10 mouse cellular contexts compared by ENCODE assay signal in genomic region chr10:87927131-87927609, GRCm38 (mm10).
DNase-seq lines count a peak whose midpoint lies in the region; ATAC-seq and TF ChIP-seq lines count a peak whose summit lies in the region.
"Had no signal": no experiment of that assay in that cellular context is flagged by ENCODE, and none has a peak within 500 bp of the region (broad histone marks: within the 10 kb centered on the region; RNA-seq: fewer than 3 reads in every experiment).

No protein-coding gene starts in this region.

- no peaks in the 10 kb centered on the region for H3K9me3 ChIP-seq in intestine, embryonic 14.5 days (ENCODE audit: control insufficient read depth, low read length)
- no peaks in the 10 kb centered on the region for H3K9me3 ChIP-seq in intestine, postnatal 0 days (ENCODE audit: control insufficient read depth)
- H3K9me3 ChIP-seq in forebrain, embryonic 10.5 days: no peaks in the 10 kb centered on the region
- no peaks in the 10 kb centered on the region for H3K9me3 ChIP-seq in heart, embryonic 14.5 days (ENCODE audit: control insufficient read depth, low read length)
- H3K9me3 ChIP-seq: G1E; liver, embryonic 13.5 days had no signal

- no peak for ATAC-seq in intestine, embryonic 14.5 days (replicated peaks; ENCODE audit: low FRiP score, low TSS enrichment, low read depth)
- ATAC-seq in intestine, postnatal 0 days: no peak
- ATAC-seq in heart, embryonic 14.5 days (ENCODE audit: insufficient number of reproducible peaks, insufficient read depth, low FRiP score, low read depth): peak; percentile 88
- ATAC-seq in activated CD4-positive, CD25-positive, alpha-beta regulatory T cell, adult 4 months: no peak

- no peak overlapping the region for H3K9ac ChIP-seq in intestine, embryonic 14.5 days (ENCODE audit: low read length)
- no peak overlapping the region for H3K9ac ChIP-seq in intestine, postnatal 0 days (ENCODE audit: low read depth, low read length)
- H3K9ac ChIP-seq in heart, embryonic 14.5 days (ENCODE audit: low read length): no peak overlapping the region
- H3K9ac ChIP-seq: liver, embryonic 13.5 days had no signal

- H3K4me3 ChIP-seq in intestine, embryonic 14.5 days (ENCODE audit: low read depth, low read length): no peak overlapping the region
- no peak overlapping the region for H3K4me3 ChIP-seq in intestine, postnatal 0 days (ENCODE audit: low read depth, low read length)
- H3K4me3 ChIP-seq in forebrain, embryonic 10.5 days: no peak overlapping the region
- H3K4me3 ChIP-seq in heart, embryonic 14.5 days (ENCODE audit: control insufficient read depth in 1 of 2, insufficient read depth in 1 of 2, low read depth in 1 of 2, low read length in 2 of 2): no peak overlapping the region
- H3K4me3 ChIP-seq: liver, embryonic 13.5 days had no signal

- H3K27ac ChIP-seq in intestine, embryonic 14.5 days (ENCODE audit: low read depth): no peak overlapping the region; the same call in 1 of the 2 replicates
- H3K27ac ChIP-seq in intestine, postnatal 0 days (ENCODE audit: low read depth, low read length): no peak overlapping the region
- peak overlapping the region; percentile 51; the same call in 1 of the 2 replicates for H3K27ac ChIP-seq in forebrain, embryonic 10.5 days
- peak overlapping the region; percentile 68 to 85 for H3K27ac ChIP-seq in heart, embryonic 14.5 days (replicated peaks in 1 of 2; ENCODE audit: control insufficient read depth in 1 of 2, insufficient read depth in 1 of 2, low read depth in 2 of 2, low read length in 2 of 2)
- H3K27ac ChIP-seq: liver, embryonic 13.5 days had no signal

- DNase-seq in intestine, embryonic 14.5 days (ENCODE audit: low spot score): peak; percentile 50
- no peak for DNase-seq in forebrain, embryonic 10.5 days (ENCODE audit: extremely low spot score, low spot score)
- peak; percentile 82 for DNase-seq in kidney, postnatal 14 days
- peak; percentile 12 to 34 for DNase-seq in lung, adult 18-20 months
- DNase-seq in right cerebral cortex, adult 18-20 months: peak; percentile 60
- DNase-seq: liver, embryonic 13.5 days had no signal

- 60% methylated on average over 6 of the region's 6 CpGs for WGBS in intestine, embryonic 14.5 days
- 43% methylated on average over 6 of the region's 6 CpGs for WGBS in intestine, postnatal 0 days
- 33% methylated on average over 6 of the region's 6 CpGs for WGBS in forebrain, embryonic 10.5 days
- 10% methylated on average over 6 of the region's 6 CpGs for WGBS in heart, embryonic 14.5 days

- no peaks in the 10 kb centered on the region for H3K36me3 ChIP-seq in intestine, embryonic 14.5 days (ENCODE audit: control insufficient read depth, insufficient read depth, low read length)
- no peaks in the 10 kb centered on the region for H3K36me3 ChIP-seq in intestine, postnatal 0 days (ENCODE audit: control insufficient read depth, insufficient read depth)
- no peaks in the 10 kb centered on the region for H3K36me3 ChIP-seq in forebrain, embryonic 10.5 days (replicated peaks)
- peaks cover 13% of the 10 kb centered on the region for H3K36me3 ChIP-seq in heart, embryonic 14.5 days (ENCODE audit: control insufficient read depth, insufficient read depth, low read length)
- H3K36me3 ChIP-seq: G1E; liver, embryonic 13.5 days had no signal

- H3K4me2 ChIP-seq in intestine, embryonic 14.5 days (ENCODE audit: low read length): no peak overlapping the region
- H3K4me2 ChIP-seq in intestine, postnatal 0 days (replicated peaks; ENCODE audit: low read depth): no peak overlapping the region
- peak overlapping the region; percentile 35 for H3K4me2 ChIP-seq in heart, embryonic 14.5 days (ENCODE audit: low read length)
- H3K4me2 ChIP-seq: liver, embryonic 13.5 days had no signal

- peaks cover 4% of the 10 kb centered on the region; the same call in 1 of the 2 replicates for H3K4me1 ChIP-seq in intestine, embryonic 14.5 days (replicated peaks; ENCODE audit: control insufficient read depth, insufficient read depth, low read length)
- H3K4me1 ChIP-seq in intestine, postnatal 0 days (replicated peaks; ENCODE audit: control insufficient read depth, insufficient read depth, low read length): no peaks in the 10 kb centered on the region
- H3K4me1 ChIP-seq in forebrain, embryonic 10.5 days: peaks cover 14% of the 10 kb centered on the region
- peaks cover 3 to 17% of the 10 kb centered on the region in 2 experiments; a peak in 3 of 4 replicates for H3K4me1 ChIP-seq in heart, embryonic 14.5 days (ENCODE audit: control insufficient read depth in 2 of 2, insufficient read depth in 2 of 2, low read length in 2 of 2)
- H3K4me1 ChIP-seq: liver, embryonic 13.5 days had no signal

- H3K27me3 ChIP-seq in intestine, embryonic 14.5 days (replicated peaks; ENCODE audit: control insufficient read depth, insufficient read depth, low read length): no peaks in the 10 kb centered on the region
- no peaks in the 10 kb centered on the region for H3K27me3 ChIP-seq in intestine, postnatal 0 days (replicated peaks; ENCODE audit: control insufficient read depth, insufficient read depth, low read length)
- H3K27me3 ChIP-seq in forebrain, embryonic 10.5 days (ENCODE audit: poor library complexity, severe bottlenecking): no peaks in the 10 kb centered on the region
- H3K27me3 ChIP-seq in heart, embryonic 14.5 days (ENCODE audit: control insufficient read depth, insufficient read depth, low read length): no peaks in the 10 kb centered on the region
- H3K27me3 ChIP-seq: liver, embryonic 13.5 days had no signal

- TF ChIP-seq CTCF in intestine, postnatal 0 days (IDR thresholded peaks at IDR 0.05; ENCODE audit: low read depth): no peak

Comparison
In these comparisons a context has a peak if more than half of its experiments do, and no peak if none do; other contexts are left out.
1. H3K27ac ChIP-seq: peak in forebrain, embryonic 10.5 days (single experiment) and heart, embryonic 14.5 days (2 of 2); none in intestine, embryonic 14.5 days (single experiment) and intestine, postnatal 0 days (single experiment).